Mouse (Mus musculus) left cerebral cortex, adult 18-20 months (tissue): ENCODE measurements around the gene Inpp4a. TPM values are rescaled to one million over a fixed set of nuclear protein-coding genes. Genes with fewer than 3 reads are reported as not detected.

ENCODE experiments used
- DNase-seq, 2 experiments: peaks; one replicate each; pipeline ENCODE4 v3.0.0; 2021 to 2022; ENCODE audit warnings: low spot score in 2 of 2, mixed read lengths in 1 of 2
- long read RNA-seq, 2 experiments: library from polyadenylated mRNA; stranded (forward); transcript quantifications; one replicate each; pipeline ENCODE4 v2.0.0; 2021
- total RNA-seq, 2 experiments: library from RNA; stranded (reverse); gene quantifications; 2 replicates each; pipeline ENCODE4 v1.2.3; 2021

Inpp4a gene
- 100 to 1,000 TPM; 212 to 215 TPM for total RNA-seq
- long read RNA-seq, experiment 1, partial matches to known transcripts: 3 of 26 reads
- long read RNA-seq, experiment 1, other reads (novel, unspliced or antisense): 23 of 26 reads
- long read RNA-seq, experiment 2, partial matches to known transcripts: 0 of 9 reads
- long read RNA-seq, experiment 2, other reads (novel, unspliced or antisense): 9 of 9 reads

DNA sequence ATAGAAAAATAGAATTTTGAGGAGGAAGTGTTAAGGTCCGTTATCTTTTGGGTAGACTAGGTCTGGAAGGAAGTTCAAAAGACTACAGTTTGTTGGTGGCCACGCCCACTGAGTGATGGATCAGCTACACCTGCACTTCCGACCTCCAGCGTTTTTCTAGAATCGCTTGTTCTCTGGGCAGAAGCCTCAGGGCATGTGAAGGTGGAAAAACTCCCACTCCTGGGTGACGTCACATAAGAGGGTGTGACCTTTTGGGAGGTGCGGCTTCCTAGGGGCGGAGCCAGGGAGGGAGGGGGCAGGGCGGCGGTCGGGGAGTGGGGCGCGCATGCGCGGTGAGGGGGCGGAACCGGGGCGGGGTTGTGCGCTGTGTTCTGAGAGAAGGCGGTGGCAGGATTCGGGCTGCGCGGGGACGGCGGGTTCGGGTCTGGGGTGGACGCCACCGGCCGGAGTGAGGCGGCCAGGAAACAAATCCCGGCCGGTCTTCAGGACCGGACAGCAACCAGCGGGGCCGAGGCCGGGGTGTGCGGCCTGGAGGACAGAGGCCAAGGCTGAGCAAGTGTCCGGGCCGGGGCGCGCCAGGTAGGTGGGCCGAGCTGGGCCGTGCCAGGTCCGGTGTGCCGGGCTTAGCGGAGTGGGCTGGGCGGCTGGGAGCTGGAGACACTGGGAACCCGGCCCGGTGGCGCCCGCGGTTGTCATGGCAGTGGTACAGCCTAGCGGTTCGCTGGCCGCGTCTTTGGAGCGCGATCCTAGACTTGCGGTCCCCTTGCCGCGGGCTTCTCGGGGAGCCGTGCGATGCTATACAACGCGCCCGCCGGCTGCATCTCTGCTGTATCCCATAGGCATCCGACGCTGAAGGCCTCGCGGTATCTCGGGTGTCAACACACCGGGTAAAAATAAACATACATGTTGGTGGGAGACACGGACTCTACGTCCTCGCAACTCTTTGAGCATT, at the start of gene Inpp4a:
Gene Inpp4a (plus strand): TSS at position 326 of the 952 bp plus-strand sequence.
- DNase-seq: peak; percentile 92 to 95

GRCm38 (mm10) chr1:37250643-37251310, 48.9 kb upstream of the Inpp4a start:
- peak; percentile 83 to 92 for DNase-seq

DNA sequence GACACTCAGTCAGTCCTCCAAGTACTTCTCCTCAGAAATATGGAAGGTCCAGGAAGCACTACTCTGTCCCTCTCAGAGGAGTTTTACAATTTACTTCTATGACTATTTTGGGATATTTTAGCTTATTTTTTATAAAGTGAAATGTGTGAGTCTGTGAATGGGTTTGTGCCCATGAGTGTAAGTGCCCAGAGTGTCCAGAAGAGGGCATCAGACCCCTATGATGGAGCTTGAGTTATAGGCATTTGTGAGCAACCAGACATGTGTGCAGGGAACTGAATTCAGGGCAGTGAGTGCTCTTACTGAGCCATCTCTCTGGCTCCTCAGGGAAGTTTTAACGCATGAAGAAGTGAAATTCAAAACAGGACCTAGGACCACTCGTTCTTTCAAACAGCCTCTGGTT, 41.2 kb upstream of the Inpp4a start:
- no peak for DNase-seq

- peak; percentile 56 to 72 for DNase-seq
Measured at GRCm38 (mm10) chr1:37272464-37272863, 27.2 kb upstream of the Inpp4a start.

GRCm38 (mm10) chr1:37286556-37286955, 13.1 kb upstream of the Inpp4a start:
- no peak for DNase-seq

DNA sequence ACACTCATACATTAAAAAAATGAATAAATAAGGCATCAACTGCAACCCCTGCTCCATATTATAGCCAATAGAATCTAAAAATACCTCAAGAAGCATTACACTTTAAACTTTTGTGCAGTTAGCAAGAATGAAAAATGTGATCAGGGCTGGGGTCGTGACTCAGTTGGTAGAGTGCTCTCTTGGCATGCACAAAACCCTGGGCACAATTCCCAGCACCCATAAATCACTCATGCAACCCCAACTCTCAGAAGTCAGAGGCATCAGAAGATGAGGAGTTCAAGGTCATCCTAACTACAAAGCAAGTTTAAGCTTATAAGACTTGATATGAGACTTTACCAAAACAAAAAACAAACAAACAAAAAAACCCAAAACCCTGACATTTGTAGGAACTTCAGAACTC, 11.9 kb upstream of the Inpp4a start:
- no peak for DNase-seq

DNA sequence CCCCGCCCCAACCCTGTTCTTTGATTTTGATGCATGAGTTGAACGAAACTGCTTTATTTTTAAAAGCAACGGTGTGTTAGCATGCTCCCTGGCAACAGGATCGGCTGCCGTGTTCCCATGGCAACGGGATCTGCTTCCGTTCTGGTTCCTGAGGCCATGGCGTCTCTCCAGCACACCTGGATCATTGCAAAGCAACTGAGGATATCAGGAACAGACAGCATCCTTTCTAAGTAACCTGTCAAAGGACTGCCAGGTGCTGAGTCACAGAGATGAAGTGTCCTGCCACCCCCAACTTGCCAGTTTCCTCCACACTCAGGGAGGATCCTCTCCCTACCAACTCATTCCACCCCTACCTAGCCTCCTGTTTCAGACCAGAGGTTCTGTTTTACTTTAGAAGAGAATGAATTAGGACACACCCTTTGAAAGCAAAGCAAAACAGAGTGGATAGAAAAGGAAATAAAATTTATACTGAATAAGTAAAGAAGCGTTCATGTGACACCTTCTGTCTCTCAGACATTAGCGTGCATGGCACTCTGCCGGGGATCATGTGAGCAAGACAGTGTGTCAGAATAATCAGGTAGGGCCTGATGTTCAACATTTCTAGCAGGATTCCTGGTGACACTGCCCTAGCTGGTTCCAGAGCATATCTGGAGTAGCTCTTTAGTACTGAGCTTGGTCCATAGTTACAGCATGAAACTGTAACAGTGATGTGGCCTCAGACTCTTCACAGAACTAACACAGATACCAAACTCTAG, 11.3 kb upstream of the Inpp4a start:
- peak; percentile 61 to 62 for DNase-seq

DNA sequence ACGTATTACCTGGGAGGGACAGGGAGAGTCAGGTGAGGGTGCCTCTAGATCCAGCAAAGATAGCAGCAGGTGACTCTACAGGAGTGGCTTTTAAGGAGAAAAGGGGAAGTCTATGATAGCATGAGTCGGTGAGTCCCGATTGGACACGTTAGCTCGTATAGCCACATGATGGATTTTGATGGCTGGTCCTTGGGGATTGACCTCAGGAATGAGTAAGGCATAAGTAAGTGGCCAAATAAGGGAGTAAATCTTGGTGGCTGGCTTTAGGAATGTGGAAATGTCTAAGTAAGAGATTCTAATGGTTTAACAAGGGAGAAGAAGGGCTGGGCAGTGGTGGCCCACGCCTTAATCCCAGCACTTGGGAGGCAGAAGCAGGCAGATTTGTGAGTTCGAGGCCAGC, 10.7 kb upstream of the Inpp4a start:
- DNase-seq: no peak

DNA sequence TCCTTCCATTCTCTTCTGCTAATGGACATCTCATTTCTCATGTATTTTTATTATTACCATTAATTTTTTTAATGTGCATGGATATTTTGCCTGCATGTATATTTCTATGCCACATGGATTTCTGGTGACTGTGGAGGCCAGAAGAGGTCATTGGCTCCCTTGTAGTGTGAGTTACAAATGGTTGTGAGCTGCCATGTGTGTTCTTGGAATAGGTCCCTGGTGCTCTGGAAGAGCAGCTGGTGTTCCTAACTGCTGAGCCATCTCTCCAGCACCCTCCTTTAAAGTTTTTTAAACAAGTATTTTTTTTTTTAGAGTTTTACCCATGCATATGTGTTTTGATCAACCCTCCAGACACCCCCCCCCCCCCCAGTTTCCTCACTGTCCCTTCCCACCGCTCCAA, 3.3 kb upstream of the Inpp4a start:
- no peak for DNase-seq

DNA sequence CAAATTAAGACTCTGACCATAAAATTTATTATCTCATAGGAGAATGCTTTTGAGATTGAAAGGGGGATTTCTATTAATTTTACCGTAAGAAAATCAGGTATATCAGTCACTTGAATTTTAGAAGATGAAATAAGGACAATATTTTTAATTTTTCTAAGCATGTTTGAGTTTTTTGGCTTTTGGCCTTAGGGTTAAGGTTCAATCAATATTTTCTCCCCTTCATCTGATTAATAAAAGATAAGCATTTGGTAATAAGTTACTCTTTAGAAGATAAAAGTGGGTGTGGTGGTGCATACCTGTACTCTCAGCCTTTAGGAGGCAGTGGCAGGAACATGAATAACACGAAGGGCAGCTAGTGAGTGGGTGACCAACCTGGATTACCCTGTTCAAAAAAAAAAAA, 761 bp upstream of the Inpp4a start:
- DNase-seq: no peak

- DNase-seq: peak in 1 of 2 experiments; percentile 22
Measured at GRCm38 (mm10) chr1:37300650-37301049, 985 bp downstream of the Inpp4a start.

- DNase-seq: no peak
Measured at GRCm38 (mm10) chr1:37302801-37303200, 3.1 kb downstream of the Inpp4a start.

DNA sequence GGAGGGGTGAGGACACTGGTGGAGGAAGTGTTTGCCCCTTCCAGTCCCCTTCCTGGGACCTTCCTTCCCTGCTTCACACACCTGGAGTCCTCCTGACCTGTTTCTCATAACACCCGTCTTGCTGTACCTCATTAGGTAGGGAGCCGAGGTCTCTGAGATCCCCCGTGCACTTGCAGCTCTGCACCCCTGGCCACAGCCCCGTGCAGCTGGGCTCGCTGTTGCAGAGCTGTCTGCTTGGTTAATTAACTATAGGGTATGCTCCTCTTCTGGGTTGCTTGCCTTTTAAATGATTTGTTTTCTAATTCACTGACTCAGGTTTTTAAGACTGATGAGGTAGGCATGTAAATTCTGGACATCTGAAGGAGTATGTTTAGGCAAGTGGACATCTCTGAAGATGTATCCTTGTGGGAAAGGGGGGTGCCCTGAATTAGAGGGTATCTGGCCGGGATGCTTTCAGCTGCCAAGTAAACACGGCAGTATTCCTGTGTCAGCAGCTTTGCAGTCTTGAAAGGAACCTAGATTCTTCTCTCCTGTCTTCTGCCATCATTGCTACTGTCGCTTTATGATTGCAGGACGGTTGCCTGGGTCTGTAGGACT, 6.1 kb downstream of the Inpp4a start:
- DNase-seq: no peak

DNA sequence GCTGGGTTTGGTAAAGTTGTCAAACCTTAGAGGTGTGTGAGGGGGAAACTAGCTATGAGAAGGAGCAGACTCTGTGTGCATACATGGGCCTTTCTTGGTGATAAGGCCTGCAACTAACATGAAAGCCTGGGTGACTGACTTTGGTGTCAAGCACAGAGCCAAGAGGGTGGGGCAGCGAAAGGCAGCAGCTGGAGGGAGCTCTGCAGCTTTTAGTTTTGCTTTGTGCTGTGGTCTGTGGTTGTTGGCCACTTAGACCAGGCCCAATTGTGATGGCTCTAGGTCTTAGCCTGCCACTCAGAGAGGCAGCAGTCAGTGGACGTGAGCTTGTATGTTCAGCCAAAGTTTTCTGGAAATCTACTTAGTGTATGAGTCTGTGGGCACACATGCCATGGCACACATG, 7.9 kb downstream of the Inpp4a start:
- DNase-seq: no peak

- DNase-seq: no peak
Measured at GRCm38 (mm10) chr1:37308021-37308742, 8.5 kb downstream of the Inpp4a start.

GRCm38 (mm10) chr1:37308743-37309100, 9.1 kb downstream of the Inpp4a start:
- DNase-seq: no peak

DNA sequence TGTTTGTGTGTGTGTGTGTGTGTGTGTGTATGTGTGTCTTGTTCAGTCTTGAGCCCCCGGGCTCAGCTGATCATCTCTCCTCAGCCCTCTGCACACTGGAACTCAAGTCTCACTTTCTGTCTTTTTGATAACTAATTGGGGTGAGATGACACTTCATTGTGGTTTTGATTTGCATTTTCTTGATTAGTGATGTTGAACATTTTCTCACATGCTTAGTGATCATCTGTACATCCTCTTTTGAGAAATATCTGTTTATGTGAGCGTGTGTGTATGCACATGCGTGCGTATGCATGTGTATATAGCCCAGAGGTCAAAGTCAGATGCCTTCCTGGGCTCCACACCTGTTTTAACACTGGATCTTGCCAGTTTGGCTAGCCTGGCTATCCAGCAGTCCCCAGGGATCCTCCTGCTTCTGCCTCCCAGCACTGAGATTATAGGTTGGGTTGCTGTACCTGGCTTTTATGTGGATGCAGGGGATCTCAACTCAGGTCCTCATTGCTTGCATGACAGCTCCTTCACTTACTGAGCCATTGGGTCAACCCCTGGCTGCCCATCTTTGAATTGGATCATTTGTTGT, 10.4 kb downstream of the Inpp4a start:
- no peak for DNase-seq

GRCm38 (mm10) chr1:37314338-37314737, 14.7 kb downstream of the Inpp4a start:
- DNase-seq: no peak

- no peak for DNase-seq
Measured at GRCm38 (mm10) chr1:37317644-37318285, 18.1 kb downstream of the Inpp4a start.
